Mouse (Mus musculus): Measurements from ENCODE around the gene Gnl3l. TPM values are rescaled to one million over a fixed set of nuclear protein-coding genes. Genes with fewer than 3 reads are reported as not detected.

Gene Gnl3l
- polyA plus RNA-seq, 1 experiment from 2014 or later, result 35.0 TPM

- Histone ChIP-seq H3K27me3 (ENCODE audit: low read depth, poor library complexity, severe bottlenecking) (peaks cover 67% of the 10 kb centered on the region; the same call in 1 of the 2 replicates), H3K9me3 (replicated peaks) (no peaks in the 10 kb centered on the region), H3K36me3 (no peaks in the 10 kb centered on the region), H3K4me3 (no peak overlapping the region), H3K27ac (no peak overlapping the region), H3K4me1 (0 out of 2 replicates have a peak, but pooled peaks cover 5% of the 10 kb centered on the region)
- no peak for DNase-seq (ENCODE audit: low spot score)
- 69% methylated on average over 1 of the region's 1 CpGs for WGBS
These were observed 62.4 kb downstream of the Gnl3l start for GRCm38 (mm10) chrX:150954721-150955120.

Other genes with a start within 250 kb of the Gnl3l start
- gene Maged2, start 203.0 kb downstream of the Gnl3l start, polyA plus RNA-seq (2016; fragmentation: Nextera tagmentation; extraction: Ambion mirVana), result 308 and 438 TPM in 2 replicates
- 15.3 and 17.0 TPM in 2 replicates for gene Fgd1, start 28.8 kb upstream of the Gnl3l start, polyA plus RNA-seq (2016; fragmentation: Nextera tagmentation; extraction: Ambion mirVana)
- 59.1 and 68.9 TPM in 2 replicates for gene Tsr2, start 79.2 kb upstream of the Gnl3l start, polyA plus RNA-seq (2016; fragmentation: Nextera tagmentation; extraction: Ambion mirVana)
- 3.3 and 6.5 TPM in 2 replicates for gene Wnk3, start 180.8 kb upstream of the Gnl3l start, polyA plus RNA-seq (2016; fragmentation: Nextera tagmentation; extraction: Ambion mirVana)